Mouse (Mus musculus): ENCODE data around the gene Dab2. TPM values are rescaled to one million over a fixed set of nuclear protein-coding genes. Genes with fewer than 3 reads are reported as not detected.

The Dab2 gene
- polyA plus RNA-seq, 1 experiment from 2014 or later, result 53.0 TPM

GRCm38 (mm10) chr15:6296071-6296470, 3.5 kb upstream of the Dab2 start:
- no peaks in the 10 kb centered on the region for H3K36me3 ChIP-seq
- 86% methylated on average over 2 of the region's 2 CpGs for WGBS
- no peak overlapping the region for H3K9ac ChIP-seq (replicated peaks)
- no peaks in the 10 kb centered on the region for H3K27me3 ChIP-seq
- no peaks in the 10 kb centered on the region for H3K9me3 ChIP-seq
- H3K4me1 ChIP-seq (replicated peaks), result no peaks in the 10 kb centered on the region
- no peak overlapping the region for H3K27ac ChIP-seq
- no peak overlapping the region for H3K4me2 ChIP-seq
- no peak for ATAC-seq (ENCODE audit: insufficient number of reproducible peaks, insufficient read depth, low FRiP score, low TSS enrichment, low read depth)
- no peak overlapping the region for H3K4me3 ChIP-seq (replicated peaks)

GRCm38 (mm10) chr15:6298726-6299125, 862 bp upstream of the Dab2 start:
- H3K27me3 ChIP-seq, result no peaks in the 10 kb centered on the region
- H3K4me2 ChIP-seq, result no peak overlapping the region
- H3K9ac ChIP-seq (replicated peaks), result no peak overlapping the region
- H3K36me3 ChIP-seq, result no peaks in the 10 kb centered on the region
- no peak overlapping the region for H3K4me3 ChIP-seq (replicated peaks)
- ATAC-seq (ENCODE audit: insufficient number of reproducible peaks, insufficient read depth, low FRiP score, low TSS enrichment, low read depth), result no peak
- no peaks in the 10 kb centered on the region for H3K4me1 ChIP-seq (replicated peaks)
- no peak overlapping the region for H3K27ac ChIP-seq
- 85% methylated on average over 3 of the region's 3 CpGs for WGBS
- no peaks in the 10 kb centered on the region for H3K9me3 ChIP-seq

GRCm38 (mm10) chr15:6302219-6302618, 2.6 kb downstream of the Dab2 start:
- 85% methylated on average over 4 of the region's 4 CpGs for WGBS

GRCm38 (mm10) chr15:6303822-6304221, 4.2 kb downstream of the Dab2 start:
- ATAC-seq (ENCODE audit: insufficient number of reproducible peaks, insufficient read depth, low FRiP score, low TSS enrichment, low read depth), result no peak
- Histone ChIP-seq H3K36me3 (no peaks in the 10 kb centered on the region), H3K9ac (replicated peaks) (no peak overlapping the region), H3K4me1 (replicated peaks) (no peaks in the 10 kb centered on the region), H3K27me3 (no peaks in the 10 kb centered on the region), H3K4me3 (replicated peaks) (no peak overlapping the region), H3K27ac (no peak overlapping the region), H3K4me2 (no peak overlapping the region), H3K9me3 (no peaks in the 10 kb centered on the region)
- WGBS, result 84% methylated on average over 2 of the region's 2 CpGs

More at GRCm38 (mm10) chr15:6302219-6302618, 2.6 kb downstream of the Dab2 start:
- H3K27ac ChIP-seq, result no peak overlapping the region
- H3K27me3 ChIP-seq, result no peaks in the 10 kb centered on the region
- H3K4me1 ChIP-seq (replicated peaks), result no peaks in the 10 kb centered on the region
- H3K9ac ChIP-seq (replicated peaks), result no peak overlapping the region
- ATAC-seq (ENCODE audit: insufficient number of reproducible peaks, insufficient read depth, low FRiP score, low TSS enrichment, low read depth), result no peak
- no peaks in the 10 kb centered on the region for H3K36me3 ChIP-seq
- H3K9me3 ChIP-seq, result no peaks in the 10 kb centered on the region
- H3K4me3 ChIP-seq (replicated peaks), result no peak overlapping the region
- H3K4me2 ChIP-seq, result no peak overlapping the region

GRCm38 (mm10) chr15:6309633-6310032, 10.0 kb downstream of the Dab2 start:
- ATAC-seq (ENCODE audit: insufficient number of reproducible peaks, insufficient read depth, low FRiP score, low TSS enrichment, low read depth), result no peak
- no peaks in the 10 kb centered on the region for H3K9me3 ChIP-seq
- H3K27me3 ChIP-seq, result no peaks in the 10 kb centered on the region
- H3K4me1 ChIP-seq (replicated peaks), result no peaks in the 10 kb centered on the region
- no peak overlapping the region for H3K4me2 ChIP-seq
- no peaks in the 10 kb centered on the region for H3K36me3 ChIP-seq
- WGBS, result 92% methylated on average over 3 of the region's 3 CpGs
- no peak overlapping the region for H3K4me3 ChIP-seq (replicated peaks)
- H3K27ac ChIP-seq, result no peak overlapping the region
- no peak overlapping the region for H3K9ac ChIP-seq (replicated peaks)

- no peaks in the 10 kb centered on the region for H3K27me3 ChIP-seq
- H3K4me2 ChIP-seq, result no peak overlapping the region
- H3K4me3 ChIP-seq (replicated peaks), result no peak overlapping the region
- H3K9ac ChIP-seq (replicated peaks), result no peak overlapping the region
- no peak overlapping the region for H3K27ac ChIP-seq
- H3K9me3 ChIP-seq, result no peaks in the 10 kb centered on the region
- no peaks in the 10 kb centered on the region for H3K36me3 ChIP-seq
- WGBS, result 86% methylated on average over 4 of the region's 4 CpGs
- ATAC-seq (ENCODE audit: insufficient number of reproducible peaks, insufficient read depth, low FRiP score, low TSS enrichment, low read depth), result no peak
- H3K4me1 ChIP-seq (replicated peaks), result no peaks in the 10 kb centered on the region
Observed at GRCm38 (mm10) chr15:6310417-6310816, 10.8 kb downstream of the Dab2 start.

- no peaks in the 10 kb centered on the region for H3K9me3 ChIP-seq
- no peak overlapping the region for H3K27ac ChIP-seq
- H3K9ac ChIP-seq (replicated peaks), result no peak overlapping the region
- ATAC-seq (ENCODE audit: insufficient number of reproducible peaks, insufficient read depth, low FRiP score, low TSS enrichment, low read depth), result no peak
- H3K27me3 ChIP-seq, result no peaks in the 10 kb centered on the region
- no peak overlapping the region for H3K4me2 ChIP-seq
- WGBS, result 91% methylated on average over 3 of the region's 3 CpGs
- H3K36me3 ChIP-seq, result no peaks in the 10 kb centered on the region
- no peak overlapping the region for H3K4me3 ChIP-seq (replicated peaks)
- H3K4me1 ChIP-seq (replicated peaks), result no peaks in the 10 kb centered on the region
Observed at GRCm38 (mm10) chr15:6312396-6312795, 12.8 kb downstream of the Dab2 start.

GRCm38 (mm10) chr15:6319352-6319751, 19.8 kb downstream of the Dab2 start:
- no peak overlapping the region for H3K9ac ChIP-seq (replicated peaks)
- H3K4me1 ChIP-seq (replicated peaks), result peaks cover 27% of the 10 kb centered on the region
- no peaks in the 10 kb centered on the region for H3K36me3 ChIP-seq
- 77% methylated on average over 6 of the region's 6 CpGs for WGBS
- H3K4me2 ChIP-seq, result no peak overlapping the region
- H3K27ac ChIP-seq, result no peak overlapping the region
- no peaks in the 10 kb centered on the region for H3K9me3 ChIP-seq
- no peaks in the 10 kb centered on the region for H3K27me3 ChIP-seq
- H3K4me3 ChIP-seq (replicated peaks), result no peak overlapping the region
- ATAC-seq (ENCODE audit: insufficient number of reproducible peaks, insufficient read depth, low FRiP score, low TSS enrichment, low read depth), result no peak

GRCm38 (mm10) chr15:6320501-6320900, 20.9 kb downstream of the Dab2 start:
- no peak for ATAC-seq (ENCODE audit: insufficient number of reproducible peaks, insufficient read depth, low FRiP score, low TSS enrichment, low read depth)
- 15% methylated on average over 5 of the region's 5 CpGs for WGBS

GRCm38 (mm10) chr15:6321263-6321662, 21.7 kb downstream of the Dab2 start:
- Histone ChIP-seq H3K9me3 (no peaks in the 10 kb centered on the region), H3K36me3 (no peaks in the 10 kb centered on the region), H3K4me1 (replicated peaks) (peaks cover 27% of the 10 kb centered on the region), H3K9ac (replicated peaks) (no peak overlapping the region), H3K4me3 (replicated peaks) (no peak overlapping the region), H3K27ac (peak overlapping the region; percentile 45; the same call in 1 of the 2 replicates), H3K4me2 (no peak overlapping the region), H3K27me3 (no peaks in the 10 kb centered on the region)
- WGBS, result 54% methylated on average over 4 of the region's 4 CpGs
- ATAC-seq (ENCODE audit: insufficient number of reproducible peaks, insufficient read depth, low FRiP score, low TSS enrichment, low read depth), result no peak

More at GRCm38 (mm10) chr15:6320501-6320900, 20.9 kb downstream of the Dab2 start:
- no peak overlapping the region for H3K4me2 ChIP-seq
- no peaks in the 10 kb centered on the region for H3K9me3 ChIP-seq
- no peak overlapping the region for H3K9ac ChIP-seq (replicated peaks)
- peaks cover 27% of the 10 kb centered on the region for H3K4me1 ChIP-seq (replicated peaks)
- H3K36me3 ChIP-seq, result no peaks in the 10 kb centered on the region
- H3K27me3 ChIP-seq, result no peaks in the 10 kb centered on the region
- H3K4me3 ChIP-seq (replicated peaks), result no peak overlapping the region
- H3K27ac ChIP-seq, result peak overlapping the region; percentile 60; the same call in 1 of the 2 replicates

GRCm38 (mm10) chr15:6322311-6322710, 22.7 kb downstream of the Dab2 start:
- no peaks in the 10 kb centered on the region for H3K27me3 ChIP-seq
- peaks cover 27% of the 10 kb centered on the region for H3K4me1 ChIP-seq (replicated peaks)
- ATAC-seq (ENCODE audit: insufficient number of reproducible peaks, insufficient read depth, low FRiP score, low TSS enrichment, low read depth), result no peak
- no peaks in the 10 kb centered on the region for H3K36me3 ChIP-seq
- WGBS, result 12% methylated on average over 5 of the region's 5 CpGs
- H3K4me3 ChIP-seq (replicated peaks), result no peak overlapping the region
- H3K9ac ChIP-seq (replicated peaks), result no peak overlapping the region
- no peak overlapping the region; the same call in 1 of the 2 replicates for H3K4me2 ChIP-seq
- H3K9me3 ChIP-seq, result no peaks in the 10 kb centered on the region
- peak overlapping the region; percentile 68 for H3K27ac ChIP-seq

- H3K27ac ChIP-seq, result no peak overlapping the region
- WGBS, result 47% methylated on average over 7 of the region's 7 CpGs
Observed at GRCm38 (mm10) chr15:6323577-6323976, 24.0 kb downstream of the Dab2 start.

More at GRCm38 (mm10) chr15:6323577-6323976, 24.0 kb downstream of the Dab2 start:
- no peak overlapping the region for H3K4me3 ChIP-seq (replicated peaks)
- no peaks in the 10 kb centered on the region for H3K27me3 ChIP-seq
- H3K9me3 ChIP-seq, result no peaks in the 10 kb centered on the region
- H3K4me2 ChIP-seq, result no peak overlapping the region
- ATAC-seq (ENCODE audit: insufficient number of reproducible peaks, insufficient read depth, low FRiP score, low TSS enrichment, low read depth), result no peak
- no peaks in the 10 kb centered on the region for H3K36me3 ChIP-seq
- no peak overlapping the region for H3K9ac ChIP-seq (replicated peaks)
- H3K4me1 ChIP-seq (replicated peaks), result peaks cover 27% of the 10 kb centered on the region

Measured in limb, embryonic 12.5 days (tissue).